Mouse (Mus musculus): ENCODE measurements around the gene Tekt2. TPM values are rescaled to one million over a fixed set of nuclear protein-coding genes. Genes with fewer than 3 reads are reported as not detected.

The Tekt2 gene
- polyA plus RNA-seq, 1 experiment: not detected

- no peak overlapping the region for H3K27ac ChIP-seq (ENCODE audit: insufficient read depth, low read depth, low read length)
- 0 out of 2 replicates have a peak overlapping the region, but pooled peaks have one; percentile 3 for H3K4me3 ChIP-seq (ENCODE audit: insufficient read depth, low read depth, low read length)
- 23% methylated on average over 27 of the region's 27 CpGs for WGBS
- peaks cover 19% of the 10 kb centered on the region for H3K4me1 ChIP-seq (ENCODE audit: control insufficient read depth, insufficient read depth, low read length)
- TF ChIP-seq POLR2A (IDR thresholded peaks at IDR 0.05; ENCODE audit: insufficient read depth, low read depth, low read length) (no peak), CTCF (IDR thresholded peaks at IDR 0.05; ENCODE audit: insufficient read depth, low read depth, low read length) (no peak)
Measured at GRCm38 (mm10) chr4:126301584-126302309, 23.7 kb downstream of the Tekt2 start.

DNA sequence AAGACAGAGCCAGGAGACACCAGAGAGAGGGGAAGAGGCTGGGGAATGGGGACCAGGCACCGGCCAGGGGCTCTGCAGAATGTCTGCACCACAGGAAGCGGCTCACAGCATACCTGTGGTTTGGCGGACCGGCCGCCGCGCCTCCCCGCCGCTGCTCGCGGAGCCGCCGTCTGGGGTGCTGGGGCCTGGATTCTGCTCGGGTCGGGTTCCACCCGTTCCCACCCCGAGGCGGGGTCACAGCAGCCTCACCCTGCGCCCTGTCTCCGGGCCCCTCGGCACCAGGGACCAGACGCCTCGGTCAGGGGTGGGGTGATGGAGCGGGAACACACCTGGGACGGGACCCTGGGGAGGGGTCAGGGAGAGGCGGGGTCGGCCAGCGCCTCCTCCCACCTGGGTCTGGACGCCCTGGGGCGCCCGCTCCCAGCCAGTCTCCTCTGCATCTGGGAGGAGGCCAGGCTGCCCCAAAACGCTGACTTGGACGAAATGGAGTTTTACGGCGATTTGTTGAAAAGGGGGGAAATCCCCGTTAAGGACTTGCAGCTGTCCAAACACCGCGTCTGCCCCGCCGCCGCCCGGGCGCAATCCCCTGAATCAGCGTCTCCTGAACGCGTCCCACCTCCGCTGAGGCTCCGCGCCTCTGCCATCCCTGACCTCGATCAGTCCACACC is 24.4 kb downstream of the Tekt2 start:
- Histone ChIP-seq H3K4me1 (ENCODE audit: control insufficient read depth, insufficient read depth, low read length) (peaks cover 25% of the 10 kb centered on the region), H3K4me3 (ENCODE audit: insufficient read depth, low read depth, low read length) (0 out of 2 replicates have a peak overlapping the region, but pooled peaks have one; percentile 3), H3K27ac (ENCODE audit: insufficient read depth, low read depth, low read length) (no peak overlapping the region)
- WGBS: 3% methylated on average over 50 of the region's 50 CpGs
- TF ChIP-seq POLR2A (IDR thresholded peaks at IDR 0.05; ENCODE audit: insufficient read depth, low read depth, low read length) (no peak), CTCF (IDR thresholded peaks at IDR 0.05; ENCODE audit: insufficient read depth, low read depth, low read length) (no peak)

DNA sequence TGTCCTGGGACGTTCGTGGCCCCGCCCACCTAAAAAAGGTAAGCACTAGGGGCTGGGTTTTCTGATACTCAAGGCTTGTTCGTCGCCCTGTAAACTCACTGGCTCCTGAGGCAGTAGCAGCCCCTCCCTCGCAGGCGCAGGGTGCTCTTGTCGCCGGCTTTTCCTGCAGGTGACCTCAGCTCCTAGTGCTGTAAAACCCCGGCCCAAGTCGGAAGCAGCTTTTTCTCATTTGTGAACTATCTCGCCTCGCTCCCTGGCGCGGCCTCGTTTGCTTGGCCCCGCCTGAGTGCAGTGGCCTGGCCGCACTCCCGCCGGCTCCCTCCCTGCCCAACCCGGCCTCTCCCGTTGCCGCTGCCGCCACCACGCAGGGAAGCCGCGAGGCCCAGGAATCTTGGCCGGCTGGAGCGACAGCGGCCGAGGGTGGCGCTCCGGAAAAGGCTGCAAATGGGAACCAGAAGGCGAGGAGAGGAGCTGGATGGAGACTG is 28.8 kb downstream of the Tekt2 start:
- H3K4me3 ChIP-seq (ENCODE audit: insufficient read depth, low read depth, low read length): peak overlapping the region; percentile 36
- TF ChIP-seq POLR2A (IDR thresholded peaks at IDR 0.05; ENCODE audit: insufficient read depth, low read depth, low read length) (0 out of 2 replicates have a peak, but pooled peaks have one; percentile 17), CTCF (IDR thresholded peaks at IDR 0.05; ENCODE audit: insufficient read depth, low read depth, low read length) (no peak)
- peaks cover 22% of the 10 kb centered on the region for H3K4me1 ChIP-seq (ENCODE audit: control insufficient read depth, insufficient read depth, low read length)
- H3K27ac ChIP-seq (ENCODE audit: insufficient read depth, low read depth, low read length): no peak overlapping the region
- 4% methylated on average over 34 of the region's 34 CpGs for WGBS

DNA sequence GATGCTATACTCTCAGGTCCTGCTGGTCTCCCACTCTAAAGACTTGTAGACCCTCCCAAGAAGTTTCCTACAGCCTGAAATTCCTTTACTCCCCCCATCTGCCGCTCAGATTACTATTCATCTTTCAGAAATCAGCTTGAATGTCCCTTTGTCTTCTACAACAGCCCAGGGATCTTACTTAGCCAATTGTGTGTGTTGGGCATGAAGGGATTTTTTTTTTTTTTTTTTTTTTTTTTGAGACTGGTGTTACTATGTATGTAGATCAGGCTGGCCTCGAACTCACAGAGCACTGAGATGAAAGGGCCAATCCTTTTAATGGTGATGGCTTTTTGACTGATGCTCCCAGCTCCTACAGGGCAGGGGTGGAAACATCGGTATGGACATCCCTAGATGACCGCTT is 29.6 kb downstream of the Tekt2 start:
- WGBS: 55% methylated on average over 4 of the region's 4 CpGs
- no peak overlapping the region for H3K27ac ChIP-seq (ENCODE audit: insufficient read depth, low read depth, low read length)
- peaks cover 16% of the 10 kb centered on the region for H3K4me1 ChIP-seq (ENCODE audit: control insufficient read depth, insufficient read depth, low read length)
- no peak for TF ChIP-seq CTCF (IDR thresholded peaks at IDR 0.05; ENCODE audit: insufficient read depth, low read depth, low read length)
- no peak for TF ChIP-seq POLR2A (IDR thresholded peaks at IDR 0.05; ENCODE audit: insufficient read depth, low read depth, low read length)
- H3K4me3 ChIP-seq (ENCODE audit: insufficient read depth, low read depth, low read length): no peak overlapping the region

- H3K4me1 ChIP-seq (ENCODE audit: control insufficient read depth, insufficient read depth, low read length): peaks cover 13% of the 10 kb centered on the region
- TF ChIP-seq CTCF (IDR thresholded peaks at IDR 0.05; ENCODE audit: insufficient read depth, low read depth, low read length) (no peak), POLR2A (IDR thresholded peaks at IDR 0.05; ENCODE audit: insufficient read depth, low read depth, low read length) (no peak)
- no peak overlapping the region for H3K4me3 ChIP-seq (ENCODE audit: insufficient read depth, low read depth, low read length)
- no peak overlapping the region for H3K27ac ChIP-seq (ENCODE audit: insufficient read depth, low read depth, low read length)
- WGBS: 92% methylated on average over 6 of the region's 6 CpGs
Measured at GRCm38 (mm10) chr4:126295152-126295551, 30.3 kb downstream of the Tekt2 start.

GRCm38 (mm10) chr4:126291196-126291595 is 34.3 kb downstream of the Tekt2 start:
- TF ChIP-seq CTCF (IDR thresholded peaks at IDR 0.05; ENCODE audit: insufficient read depth, low read depth, low read length) (no peak), POLR2A (IDR thresholded peaks at IDR 0.05; ENCODE audit: insufficient read depth, low read depth, low read length) (no peak)
- 38% methylated on average over 13 of the region's 13 CpGs for WGBS
- no peak overlapping the region for H3K4me3 ChIP-seq (ENCODE audit: insufficient read depth, low read depth, low read length)
- no peak overlapping the region for H3K27ac ChIP-seq (ENCODE audit: insufficient read depth, low read depth, low read length)
- peaks cover 5% of the 10 kb centered on the region for H3K4me1 ChIP-seq (ENCODE audit: control insufficient read depth, insufficient read depth, low read length)

- WGBS: 93% methylated on average over 8 of the region's 8 CpGs
- peaks cover 5% of the 10 kb centered on the region for H3K4me1 ChIP-seq (ENCODE audit: control insufficient read depth, insufficient read depth, low read length)
- H3K4me3 ChIP-seq (ENCODE audit: insufficient read depth, low read depth, low read length): no peak overlapping the region
- no peak overlapping the region for H3K27ac ChIP-seq (ENCODE audit: insufficient read depth, low read depth, low read length)
- TF ChIP-seq CTCF (IDR thresholded peaks at IDR 0.05; ENCODE audit: insufficient read depth, low read depth, low read length): no peak
- TF ChIP-seq POLR2A (IDR thresholded peaks at IDR 0.05; ENCODE audit: insufficient read depth, low read depth, low read length): no peak
Measured at GRCm38 (mm10) chr4:126290314-126290713, 35.2 kb downstream of the Tekt2 start.

DNA sequence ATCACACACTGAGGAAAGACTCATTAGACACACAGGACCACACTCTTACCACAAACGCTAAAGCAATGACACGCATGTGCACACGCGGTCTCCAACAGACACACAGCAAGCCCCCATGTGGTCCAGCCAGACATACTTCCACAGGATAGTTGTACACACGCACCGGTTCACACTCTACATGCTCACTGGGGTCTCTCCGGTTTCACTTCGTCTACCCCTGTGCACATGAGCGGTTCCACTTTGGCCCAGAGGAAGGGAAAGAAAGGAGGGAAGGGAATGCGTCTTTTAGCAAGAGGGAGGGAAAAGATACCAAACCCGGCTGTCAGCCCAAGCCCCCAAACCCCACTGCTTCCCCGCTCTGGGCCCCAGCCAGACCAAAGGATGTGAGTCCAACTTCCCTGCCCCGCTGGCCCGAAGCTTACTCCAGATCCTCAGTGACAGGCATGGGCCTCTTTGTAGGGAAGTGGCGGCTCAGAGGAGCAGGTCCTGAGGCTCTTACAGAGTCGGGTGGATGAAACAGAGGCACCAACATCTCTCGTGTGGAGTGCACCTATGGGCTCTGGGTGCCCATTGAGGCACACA is 37.3 kb downstream of the Tekt2 start:
- peaks cover 5% of the 10 kb centered on the region for H3K4me1 ChIP-seq (ENCODE audit: control insufficient read depth, insufficient read depth, low read length)
- WGBS: 47% methylated on average over 17 of the region's 17 CpGs
- no peak overlapping the region for H3K4me3 ChIP-seq (ENCODE audit: insufficient read depth, low read depth, low read length)
- TF ChIP-seq POLR2A (IDR thresholded peaks at IDR 0.05; ENCODE audit: insufficient read depth, low read depth, low read length) (no peak), CTCF (IDR thresholded peaks at IDR 0.05; ENCODE audit: insufficient read depth, low read depth, low read length) (no peak)
- H3K27ac ChIP-seq (ENCODE audit: insufficient read depth, low read depth, low read length): no peak overlapping the region
